In genomic region chr13:67723848-67724479, GRCm38 (mm10) we compare ENCODE assay signal across 8 mouse cellular contexts. TPM values are rescaled to one million over a fixed set of nuclear protein-coding genes. Genes with fewer than 3 reads are reported as not detected.
DNase-seq lines count a peak whose midpoint lies in the region; ATAC-seq and TF ChIP-seq lines count a peak whose summit lies in the region.

No protein-coding gene starts in this region.

- H3K4me3 ChIP-seq in erythroblast, embryonic 14.5 days (replicated peaks) = peak overlapping the region; percentile 81
- peak overlapping the region; percentile 87 for H3K4me3 ChIP-seq in heart, embryonic 11.5 days (ENCODE audit: low read depth, low read length)
- peak overlapping the region; percentile 96 for H3K4me3 ChIP-seq in kidney, embryonic 16.5 days (ENCODE audit: low read length)
- H3K4me3 ChIP-seq in liver, adult 2 months (ENCODE audit: insufficient read depth, low read depth, low read length) = peak overlapping the region; percentile 79
- peak overlapping the region; percentile 58 for H3K4me3 ChIP-seq in myocyte

- H3K4me2 ChIP-seq in heart, embryonic 11.5 days = peak overlapping the region; percentile 60
- peak overlapping the region; percentile 67 for H3K4me2 ChIP-seq in kidney, embryonic 16.5 days (replicated peaks; ENCODE audit: low read depth, low read length)
- H3K4me2 ChIP-seq in myocyte (ENCODE audit: low read depth) = peak overlapping the region; percentile 80

- TF ChIP-seq CTCF in brain, embryonic 14.5 days (IDR thresholded peaks at IDR 0.05; ENCODE audit: borderline replicate concordance, extremely low read depth, insufficient read depth, insufficient read length) = no peak
- no peak for TF ChIP-seq CTCF in liver, adult 2 months (IDR thresholded peaks at IDR 0.05; ENCODE audit: low read depth, low read length)

- peaks cover 9% of the 10 kb centered on the region for H3K4me1 ChIP-seq in erythroblast, embryonic 14.5 days (ENCODE audit: control insufficient read depth)
- no peaks in the 10 kb centered on the region for H3K4me1 ChIP-seq in heart, embryonic 11.5 days (ENCODE audit: control insufficient read depth, insufficient read depth, low read length)
- H3K4me1 ChIP-seq in kidney, embryonic 16.5 days (ENCODE audit: insufficient read depth, low read length) = peaks cover 15% of the 10 kb centered on the region; the same call in 1 of the 2 replicates
- no peaks in the 10 kb centered on the region; the same call in 1 of the 2 replicates for H3K4me1 ChIP-seq in liver, adult 2 months (ENCODE audit: control insufficient read depth, insufficient read depth, low read length)

- no peaks in the 10 kb centered on the region for H3K36me3 ChIP-seq in erythroblast, embryonic 14.5 days (ENCODE audit: control insufficient read depth)
- no peaks in the 10 kb centered on the region for H3K36me3 ChIP-seq in heart, embryonic 11.5 days (ENCODE audit: control insufficient read depth, insufficient read depth, low read length)
- no peaks in the 10 kb centered on the region for H3K36me3 ChIP-seq in kidney, embryonic 16.5 days (ENCODE audit: insufficient read depth, low read length)
- H3K36me3 ChIP-seq in liver, adult 2 months (ENCODE audit: control insufficient read depth, insufficient read depth, low read length) = no peaks in the 10 kb centered on the region
- H3K36me3 ChIP-seq in myocyte (ENCODE audit: control insufficient read depth, insufficient read depth) = no peaks in the 10 kb centered on the region
- H3K36me3 ChIP-seq in splenic B cell, adult 2 months (ENCODE audit: control insufficient read depth, insufficient read depth, low read length, poor library complexity, severe bottlenecking) = no peaks in the 10 kb centered on the region

- no peaks in the 10 kb centered on the region for H3K9me3 ChIP-seq in erythroblast, embryonic 14.5 days (ENCODE audit: control insufficient read depth, low read length)
- H3K9me3 ChIP-seq in heart, embryonic 11.5 days (replicated peaks; ENCODE audit: control insufficient read depth, low read length) = no peaks in the 10 kb centered on the region
- H3K9me3 ChIP-seq in kidney, embryonic 16.5 days (ENCODE audit: low read length) = no peaks in the 10 kb centered on the region

- H3K9ac ChIP-seq in heart, embryonic 11.5 days (ENCODE audit: low read depth, low read length) = peak overlapping the region; percentile 86
- peak overlapping the region; percentile 87 for H3K9ac ChIP-seq in kidney, embryonic 16.5 days (replicated peaks; ENCODE audit: low read length)
- peak overlapping the region; percentile 52 for H3K9ac ChIP-seq in liver, adult 2 months (ENCODE audit: low read depth, low read length)

- no peak overlapping the region for H3K27ac ChIP-seq in heart, embryonic 11.5 days (ENCODE audit: low read depth, low read length)
- peak overlapping the region; percentile 66 for H3K27ac ChIP-seq in kidney, embryonic 16.5 days (ENCODE audit: low read length)
- no peak overlapping the region for H3K27ac ChIP-seq in liver, adult 2 months (replicated peaks; ENCODE audit: insufficient read depth, low read depth, low read length)

- under 1% methylated on average over 17 of the region's 17 CpGs for WGBS in heart, embryonic 11.5 days (ENCODE audit: insufficient replicate concordance)
- WGBS in kidney, embryonic 16.5 days = under 1% methylated on average over 17 of the region's 17 CpGs
- 1% methylated on average over 17 of the region's 17 CpGs for WGBS in liver, adult 2 months

- H3K27me3 ChIP-seq in erythroblast, embryonic 14.5 days (ENCODE audit: control insufficient read depth) = no peaks in the 10 kb centered on the region
- no peaks in the 10 kb centered on the region for H3K27me3 ChIP-seq in heart, embryonic 11.5 days (ENCODE audit: control insufficient read depth, insufficient read depth, low read length)
- no peaks in the 10 kb centered on the region for H3K27me3 ChIP-seq in kidney, embryonic 16.5 days (ENCODE audit: insufficient read depth, low read length)
- H3K27me3 ChIP-seq in liver, adult 2 months (ENCODE audit: control insufficient read depth, insufficient read depth, low read length) = no peaks in the 10 kb centered on the region
- no peaks in the 10 kb centered on the region for H3K27me3 ChIP-seq in myocyte (ENCODE audit: control insufficient read depth, insufficient read depth, insufficient read length)
- H3K27me3 ChIP-seq in splenic B cell, adult 2 months (ENCODE audit: control insufficient read depth, insufficient read depth, low read length, poor library complexity, severe bottlenecking) = no peaks in the 10 kb centered on the region

- H3ac ChIP-seq in myocyte (ENCODE audit: control insufficient read depth, insufficient read length) = peak overlapping the region; percentile 40

- no peak for TF ChIP-seq POLR2A in brain, embryonic 14.5 days (IDR thresholded peaks at IDR 0.05; ENCODE audit: borderline replicate concordance, extremely low read depth, insufficient read depth, insufficient read length, poor library complexity, severe bottlenecking)
- no peak for TF ChIP-seq POLR2A in liver, adult 2 months (IDR thresholded peaks at IDR 0.05; ENCODE audit: extremely low read depth, insufficient read depth, low read length)
- peak; percentile 43 for TF ChIP-seq POLR2A in myocyte (IDR thresholded peaks at IDR 0.05; ENCODE audit: insufficient read length, low read depth)

- peak; percentile 90 for ATAC-seq in heart, embryonic 11.5 days (replicated peaks; ENCODE audit: insufficient number of reproducible peaks, low FRiP score, low TSS enrichment)
- peak; percentile 97 for ATAC-seq in kidney, embryonic 16.5 days (ENCODE audit: low FRiP score, low TSS enrichment)

- DNase-seq in B cell, adult 2 months = peak; percentile 89 to 93
- DNase-seq in brain, embryonic 14.5 days (ENCODE audit: low read depth) = peak; percentile 98
- peak; percentile 89 for DNase-seq in liver, adult 2 months (ENCODE audit: extremely low read depth, low read depth, low spot score)
- peak; percentile 92 for DNase-seq in splenic B cell, adult 2 months (ENCODE audit: low read depth, low spot score)

- peaks cover 5% of the 10 kb centered on the region; the same call in 1 of the 2 replicates for H3K79me2 ChIP-seq in liver, adult 2 months (ENCODE audit: control insufficient read depth, insufficient read depth, low read length)
- peaks cover 4% of the 10 kb centered on the region for H3K79me2 ChIP-seq in myocyte (ENCODE audit: control insufficient read depth, insufficient read depth)

TF ChIP-seq in myocyte, 11 proteins besides CTCF, POLR2A, EP300 and RAD21:
- TF ChIP-seq MYOD1 (IDR thresholded peaks at IDR 0.05; ENCODE audit: control insufficient read depth in 1 of 3, insufficient read length in 2 of 3, low read depth in 2 of 3) = peak in 1 of 3 experiments; percentile 30
- TF ChIP-seq MYOG (IDR thresholded peaks at IDR 0.05; ENCODE audit: control insufficient read depth in 1 of 3, insufficient read depth in 1 of 3, insufficient read length in 2 of 3, low read depth in 2 of 3) = peak in 1 of 3 experiments; percentile 26
- peak; percentile 54 for TF ChIP-seq POLR2AphosphoS2 (IDR thresholded peaks at IDR 0.05; ENCODE audit: insufficient read length, low read depth)
- no peak for TF ChIP-seq TCF3 (IDR thresholded peaks at IDR 0.05; ENCODE audit: insufficient read length, low read depth)
- peak; percentile 12 for TF ChIP-seq USF1 (IDR thresholded peaks at IDR 0.05; ENCODE audit: low read depth)
- no peak for TF ChIP-seq E2F4 (IDR thresholded peaks at IDR 0.05; ENCODE audit: insufficient read depth)
- TF ChIP-seq CEBPB (IDR thresholded peaks at IDR 0.05; ENCODE audit: insufficient read depth, poor library complexity, severe bottlenecking) = no peak
- no peak for TF ChIP-seq MAX (IDR thresholded peaks at IDR 0.05; ENCODE audit: low read depth)
TF ChIP-seq in myocyte: peak in this region for 4.

RNA-seq across cellular contexts. Expression of gene Zfp65, which starts 5.0 kb away (rescaled TPM):
- polyA plus RNA-seq in brain, embryonic 14.5 days (2012; rRNA removed) = 7.3 and 10.3 TPM in 2 replicates
- 0.03 TPM in 1 of 2 replicates, not detected in the other for polyA plus RNA-seq in erythroblast, embryonic 14.5 days (2012)
- 2.4 and 2.9 TPM in 2 replicates for polyA plus RNA-seq in heart, embryonic 11.5 days (2014; fragmentation: Nextera tagmentation; extraction: Ambion mirVana)
- polyA plus RNA-seq in kidney, embryonic 16.5 days (2015; fragmentation: Nextera tagmentation; extraction: Ambion mirVana) = 7.1 and 7.3 TPM in 2 replicates
- 7.2 and 8.5 TPM in 2 replicates for total RNA-seq in liver, adult 2 months (2014; rRNA removed)
- 0.46 and 0.65 TPM in 2 replicates for polyA plus RNA-seq in liver, adult 2 months (2012; rRNA removed)
- 1.3 TPM for polyA plus RNA-seq in myocyte (2012; fragmentation: generic; extraction: Trizol)

RNA-seq across cellular contexts. Expression of gene Zfp85, which starts 31.1 kb away (rescaled TPM):
- polyA plus RNA-seq in brain, embryonic 14.5 days (2012; rRNA removed) = 4.4 and 4.6 TPM in 2 replicates
- not detected in 2 replicates for polyA plus RNA-seq in erythroblast, embryonic 14.5 days (2012)
- 3.6 and 4.7 TPM in 2 replicates for polyA plus RNA-seq in heart, embryonic 11.5 days (2014; fragmentation: Nextera tagmentation; extraction: Ambion mirVana)
- polyA plus RNA-seq in kidney, embryonic 16.5 days (2015; fragmentation: Nextera tagmentation; extraction: Ambion mirVana) = 6.3 and 6.4 TPM in 2 replicates
- total RNA-seq in liver, adult 2 months (2014; rRNA removed) = 4.9 and 5.4 TPM in 2 replicates
- polyA plus RNA-seq in liver, adult 2 months (2012; rRNA removed) = 0.21 and 0.64 TPM in 2 replicates
- 0.66 TPM for polyA plus RNA-seq in myocyte (2012; fragmentation: generic; extraction: Trizol)

RNA-seq across cellular contexts. Expression of gene Zfp738, which starts 37.1 kb away (rescaled TPM):
- polyA plus RNA-seq in brain, embryonic 14.5 days (2012; rRNA removed) = 9.9 and 12.2 TPM in 2 replicates
- 0.02 TPM in 1 of 2 replicates, not detected in the other for polyA plus RNA-seq in erythroblast, embryonic 14.5 days (2012)
- 6.8 and 9.6 TPM in 2 replicates for polyA plus RNA-seq in heart, embryonic 11.5 days (2014; fragmentation: Nextera tagmentation; extraction: Ambion mirVana)
- polyA plus RNA-seq in kidney, embryonic 16.5 days (2015; fragmentation: Nextera tagmentation; extraction: Ambion mirVana) = 11.0 and 13.4 TPM in 2 replicates
- 5.5 and 6.4 TPM in 2 replicates for total RNA-seq in liver, adult 2 months (2014; rRNA removed)
- polyA plus RNA-seq in liver, adult 2 months (2012; rRNA removed) = 1.5 and 2.3 TPM in 2 replicates
- 0.52 TPM for polyA plus RNA-seq in myocyte (2012; fragmentation: generic; extraction: Trizol)

RNA-seq across cellular contexts. Expression of gene Zfp493, which starts 55.5 kb away (rescaled TPM):
- 2.5 and 2.8 TPM in 2 replicates for polyA plus RNA-seq in brain, embryonic 14.5 days (2012; rRNA removed)
- not detected in 2 replicates for polyA plus RNA-seq in erythroblast, embryonic 14.5 days (2012)
- 2.8 TPM in 2 replicates for polyA plus RNA-seq in heart, embryonic 11.5 days (2014; fragmentation: Nextera tagmentation; extraction: Ambion mirVana)
- polyA plus RNA-seq in kidney, embryonic 16.5 days (2015; fragmentation: Nextera tagmentation; extraction: Ambion mirVana) = 2.6 and 2.7 TPM in 2 replicates
- 1.2 and 2.0 TPM in 2 replicates for total RNA-seq in liver, adult 2 months (2014; rRNA removed)
- polyA plus RNA-seq in liver, adult 2 months (2012; rRNA removed) = 0.58 and 0.81 TPM in 2 replicates
- polyA plus RNA-seq in myocyte (2012; fragmentation: generic; extraction: Trizol) = 0.08 TPM
